Mouse (Mus musculus): Measurements from ENCODE around the gene Smyd3.

Smyd3 gene

DNA sequence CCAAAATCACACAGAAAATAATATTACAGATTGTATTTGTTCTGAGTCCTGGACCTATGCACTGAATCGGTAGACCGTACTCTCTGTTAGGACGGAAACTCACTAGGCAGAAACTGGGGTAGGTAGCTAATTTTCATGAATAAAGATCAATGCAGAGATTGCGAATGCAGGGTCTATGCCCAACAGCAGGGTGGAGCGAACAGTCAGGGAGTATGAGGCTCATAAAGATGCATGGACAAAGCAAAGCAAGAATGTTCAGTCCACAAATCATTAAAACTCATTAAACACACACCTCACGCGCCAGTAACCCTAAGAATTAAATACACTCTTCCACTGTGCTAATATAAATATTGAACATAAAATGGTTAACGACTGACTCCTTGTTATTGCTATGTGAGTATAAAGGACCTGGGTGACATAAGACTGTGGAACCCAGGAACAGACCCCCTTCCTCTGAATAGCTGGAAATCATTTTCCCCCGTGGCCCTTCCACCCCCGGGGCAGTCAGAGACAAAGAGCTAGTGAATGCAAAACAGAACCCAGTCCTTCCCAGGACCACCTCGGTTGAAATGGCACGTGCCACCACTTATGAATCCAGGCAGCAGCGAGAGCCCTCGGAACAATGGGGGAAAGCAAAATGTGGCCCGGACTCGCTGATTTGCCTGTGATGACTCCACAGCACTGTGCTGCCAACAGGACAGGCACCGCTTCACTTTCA is 71.6 kb downstream of the Smyd3 start:
- CTCF ChIA-PET = no interaction called here

DNA sequence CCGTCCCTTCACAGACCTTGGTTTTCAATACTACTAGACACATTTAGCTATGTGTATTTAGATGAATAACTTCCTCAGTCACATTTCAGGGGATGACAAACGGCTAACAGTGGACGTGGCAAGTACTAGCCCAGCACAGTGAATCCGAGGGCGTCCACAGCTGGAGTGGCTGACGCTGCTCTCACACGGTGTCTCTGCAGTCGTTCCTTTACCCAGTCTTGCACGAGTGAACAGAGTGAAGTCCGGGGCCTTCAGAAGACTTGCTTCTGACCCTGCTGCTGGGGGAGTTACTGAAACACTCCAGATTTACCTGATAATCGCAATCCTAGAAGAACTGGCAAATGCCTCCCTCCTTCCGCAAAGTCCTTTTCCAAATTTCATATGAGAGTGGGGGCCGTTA is 74.0 kb downstream of the Smyd3 start:
- CTCF ChIA-PET = interaction anchor here in 1 of 4 experiments (0.5 kb wide), 1 partner anchor 204 kb away, joined by 5 read pairs; no protein-coding TSS in a partner anchor
- POLR2A ChIA-PET = interaction anchor here in 2 of 4 experiments (0.5 to 3.7 kb wide), 5 partner anchors 9 to 20 kb away, joined by 3 to 19 read pairs (median 3); no protein-coding TSS in a partner anchor

More for the DNA sequence above, 71.6 kb downstream of the Smyd3 start:
- POLR2A ChIA-PET = interaction anchor here in 1 of 4 experiments (1.1 kb wide), 2 partner anchors 11 to 22 kb away, joined by 3 to 5 read pairs; no protein-coding TSS in a partner anchor

DNA sequence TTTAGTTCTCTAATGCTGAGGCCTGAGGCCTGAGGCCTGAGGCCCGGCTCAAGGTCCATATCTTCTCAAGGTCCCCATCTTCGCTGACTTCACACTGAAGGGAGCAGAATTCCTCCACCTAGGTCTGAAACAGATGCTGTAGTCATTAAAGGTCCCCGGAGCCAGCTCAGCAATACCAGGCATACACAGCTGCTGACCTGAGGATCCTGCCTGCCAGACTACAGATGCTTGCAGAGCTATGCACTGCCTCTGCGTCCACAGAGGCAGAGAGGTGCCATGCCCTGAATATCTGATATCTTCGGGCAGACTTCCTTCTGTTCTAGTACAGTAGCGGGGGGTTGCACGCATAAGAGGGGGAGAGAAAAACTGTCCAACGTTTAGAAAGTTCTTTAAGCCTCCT is 74.4 kb downstream of the Smyd3 start:
- ChIA-PET POLR2A (interaction anchor here in 2 of 4 experiments (0.7 to 3.7 kb wide), 4 partner anchors 15 to 20 kb away, joined by 3 to 19 read pairs (median 4); no protein-coding TSS in a partner anchor), CTCF (interaction anchor here in 1 of 4 experiments (0.5 to 0.6 kb wide), 2 partner anchors 204 to 1185 kb away, joined by 5 to 22 read pairs; no protein-coding TSS in a partner anchor)

DNA sequence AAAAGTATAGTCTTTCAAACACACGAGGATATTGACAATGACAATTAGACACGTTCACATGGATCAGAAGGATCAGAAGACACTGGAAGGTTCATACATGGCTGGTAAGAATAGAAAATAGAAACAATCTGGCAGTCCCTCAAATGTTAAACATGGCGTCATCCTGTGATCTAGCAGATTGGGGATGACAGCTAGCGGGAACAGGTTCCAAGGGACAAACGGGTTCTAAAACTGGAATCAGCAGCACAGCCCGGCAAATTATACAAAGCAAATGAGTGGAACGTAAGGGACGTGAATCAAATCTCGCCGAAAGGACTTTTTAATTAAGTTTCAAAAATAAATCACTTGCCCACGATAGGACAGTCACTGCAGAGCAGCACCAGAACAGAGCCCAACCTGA is 81.2 kb downstream of the Smyd3 start:
- CTCF ChIA-PET = no interaction called here
- POLR2A ChIA-PET = no interaction called here

DNA sequence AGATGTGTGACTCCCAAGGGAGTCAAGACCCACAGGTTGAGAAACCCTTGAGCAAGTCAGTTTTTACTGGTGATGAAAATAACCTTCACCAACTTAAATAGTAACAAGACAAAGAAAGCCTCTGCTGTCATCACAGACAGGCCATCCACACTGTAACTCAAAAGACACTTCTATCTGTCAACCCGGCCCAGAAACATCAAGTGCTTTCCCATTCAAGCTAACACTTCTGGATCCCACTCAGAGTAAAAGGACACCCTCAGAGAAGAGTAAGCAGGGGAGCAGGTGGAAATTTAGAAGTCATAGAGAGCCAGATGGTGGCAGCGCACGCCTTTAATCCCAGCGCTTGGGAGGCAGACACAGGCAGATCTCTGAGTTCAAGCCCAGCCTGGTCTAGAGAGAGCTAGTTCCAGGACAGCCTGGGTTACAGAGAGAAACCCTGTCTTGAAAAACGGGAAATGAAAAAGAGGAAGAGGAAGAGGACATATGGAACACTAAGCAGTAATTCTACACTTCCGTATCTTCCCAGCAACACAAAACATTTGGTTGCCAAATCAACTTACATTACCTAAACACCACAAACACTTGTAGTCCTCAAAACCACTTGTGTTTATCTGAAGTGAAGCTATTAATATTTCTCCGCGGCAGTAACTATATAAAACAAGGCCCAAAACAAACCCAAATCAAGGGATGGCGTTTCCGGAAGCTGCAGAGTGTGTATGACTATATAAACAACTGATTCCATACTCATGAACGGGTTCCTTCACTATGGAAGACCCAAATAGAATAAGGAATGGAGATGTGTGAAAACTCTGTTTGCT is 83.2 kb downstream of the Smyd3 start:
- CTCF ChIA-PET = interaction anchor here in 1 of 4 experiments (0.8 kb wide), 1 partner anchor 16 kb away, joined by 3 read pairs; no protein-coding TSS in a partner anchor
- POLR2A ChIA-PET = interaction anchor here in 1 of 4 experiments (0.7 to 1.5 kb wide), 6 partner anchors 11 to 276 kb away, joined by 3 read pairs; no protein-coding TSS in a partner anchor

DNA sequence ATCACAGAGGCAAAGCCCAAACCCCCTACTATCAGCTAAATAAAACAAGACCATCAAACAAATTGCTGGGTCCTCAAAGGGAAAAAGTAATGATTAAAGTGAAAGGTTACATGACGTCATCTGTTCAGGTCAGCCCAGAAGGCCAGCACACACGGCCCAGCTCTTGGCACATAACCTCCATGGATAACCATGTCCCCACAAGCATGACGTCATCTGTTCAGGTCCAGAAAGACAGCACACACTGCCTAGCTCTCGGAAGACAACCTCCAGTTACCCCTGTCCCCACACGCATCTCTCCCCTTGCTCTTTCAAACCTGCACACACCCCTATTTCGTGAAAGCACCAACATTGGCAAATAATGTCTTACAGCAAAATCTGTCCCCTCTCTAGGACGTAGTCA is 84.0 kb downstream of the Smyd3 start:
- POLR2A ChIA-PET = no interaction called here
- CTCF ChIA-PET = no interaction called here

DNA sequence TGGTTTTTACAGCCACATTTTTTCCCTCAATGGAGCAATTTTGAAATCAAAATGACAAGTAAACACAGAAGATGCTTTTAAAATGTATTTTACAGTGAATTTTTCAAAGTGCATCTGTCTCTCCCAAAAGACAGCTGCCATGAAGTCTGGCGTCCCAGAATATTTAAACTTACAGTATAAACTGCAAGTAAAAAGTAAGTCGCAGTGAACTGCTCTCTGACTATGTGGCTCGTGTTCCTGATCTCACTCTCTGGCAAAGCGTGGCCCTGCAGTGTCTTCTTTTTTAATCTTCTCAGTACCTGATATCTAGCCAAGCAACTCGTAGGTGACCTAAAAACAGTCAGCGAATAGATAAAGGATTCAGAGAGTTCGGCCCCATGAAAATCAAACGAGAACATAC is 84.5 kb downstream of the Smyd3 start:
- POLR2A ChIA-PET = no interaction called here
- CTCF ChIA-PET = no interaction called here

DNA sequence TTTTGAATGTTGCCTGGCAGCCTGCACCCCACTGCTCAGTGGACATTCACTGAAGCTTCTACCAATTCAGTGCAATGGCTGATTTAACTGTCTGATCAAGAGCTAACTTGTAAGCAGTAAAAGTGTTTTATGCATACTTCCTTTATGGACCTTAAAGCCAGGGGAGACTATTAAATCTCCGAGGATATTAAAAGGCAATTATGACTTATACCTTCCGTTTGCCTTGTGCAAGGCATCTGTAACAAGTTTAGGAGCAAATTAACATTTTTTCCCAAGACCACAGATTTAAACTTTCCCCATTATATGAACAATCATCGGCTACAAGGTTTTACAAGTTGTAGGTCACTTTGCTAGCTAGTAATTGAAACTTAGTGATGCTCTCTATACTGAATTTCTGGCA is 87.8 kb downstream of the Smyd3 start:
- POLR2A ChIA-PET = interaction anchor here in 1 of 4 experiments (0.6 to 1.6 kb wide), 4 partner anchors 10 to 298 kb away, joined by 3 to 4 read pairs (median 4); no protein-coding TSS in a partner anchor
- CTCF ChIA-PET = interaction anchor here in 1 of 4 experiments (1.3 kb wide), 1 partner anchor 9 kb away, joined by 3 read pairs; no protein-coding TSS in a partner anchor

DNA sequence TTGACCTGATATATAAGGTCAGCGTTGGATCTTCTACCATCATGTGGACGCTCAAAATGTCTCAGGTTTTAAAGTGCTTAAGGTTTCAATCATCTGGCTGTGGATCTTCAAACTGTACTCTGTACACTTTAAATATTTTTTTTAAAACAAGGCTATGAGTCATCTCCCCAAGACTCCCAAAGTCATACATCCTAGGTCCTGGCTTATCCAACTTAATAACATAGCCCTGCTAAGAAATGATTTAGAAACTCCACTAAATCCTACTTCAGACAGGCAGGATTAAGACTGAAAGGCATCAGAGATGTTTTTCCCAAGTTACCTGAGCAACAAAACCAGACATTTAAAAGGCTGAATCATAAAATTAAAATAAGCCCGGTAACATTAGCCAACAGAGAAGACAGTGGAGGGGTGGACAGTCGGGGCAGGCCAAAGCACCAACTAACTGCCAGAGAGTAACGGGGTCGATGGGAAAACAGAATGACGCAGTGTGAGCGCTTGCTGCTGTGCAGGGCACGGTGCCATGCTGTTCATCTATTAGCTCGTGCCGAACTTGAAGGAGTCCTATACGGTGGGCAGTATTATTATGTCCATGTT is 92.9 kb downstream of the Smyd3 start:
- POLR2A ChIA-PET = interaction anchor here in 1 of 4 experiments (0.8 to 1.2 kb wide), 2 partner anchors 17 to 61 kb away, joined by 3 to 4 read pairs; no protein-coding TSS in a partner anchor
- CTCF ChIA-PET = interaction anchor here in 1 of 4 experiments (0.7 kb wide), 1 partner anchor 39 kb away, joined by 3 read pairs; no protein-coding TSS in a partner anchor

DNA sequence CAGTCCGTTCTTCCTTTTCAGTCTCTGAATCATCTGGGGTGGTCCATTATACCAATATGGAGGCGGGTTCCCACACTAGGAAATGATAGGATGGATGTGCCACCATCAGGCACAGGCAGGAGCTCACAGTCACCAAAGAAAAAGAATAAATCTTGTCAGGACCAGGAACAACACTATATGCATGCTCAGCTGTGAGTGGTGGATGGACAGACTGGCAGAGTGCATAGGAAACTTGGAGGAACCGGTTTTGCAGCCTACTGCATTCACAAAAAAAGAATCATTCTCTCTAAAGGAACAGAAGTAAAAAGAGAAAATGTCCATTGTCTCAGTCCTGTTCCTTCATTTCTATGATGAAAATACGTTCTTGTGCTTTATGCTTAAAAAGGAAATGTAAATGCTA is 98.8 kb downstream of the Smyd3 start:
- CTCF ChIA-PET = no interaction called here
- POLR2A ChIA-PET = interaction anchor here in 1 of 4 experiments (1.4 kb wide), 1 partner anchor 43 kb away, joined by 3 read pairs; no protein-coding TSS in a partner anchor

DNA sequence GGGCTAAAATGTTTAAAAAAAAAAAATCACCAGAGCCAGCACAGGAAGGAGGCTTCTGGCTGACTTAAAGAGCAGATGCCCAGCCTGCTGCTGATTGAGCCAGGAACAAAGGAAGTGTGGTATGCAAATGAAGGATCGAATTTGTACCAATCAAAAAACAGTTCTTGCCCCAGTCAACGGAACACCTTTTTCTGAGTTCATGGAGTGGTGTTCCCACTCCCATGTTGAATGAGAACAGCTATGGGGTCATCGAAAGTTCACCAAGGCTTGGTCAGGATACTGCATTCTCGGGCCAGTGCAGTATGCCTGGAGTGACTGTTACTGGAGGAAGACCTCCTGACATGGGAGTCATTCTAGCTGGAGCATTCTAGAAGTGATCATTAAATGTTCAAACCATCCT is 109.8 kb downstream of the Smyd3 start:
- ChIA-PET CTCF (interaction anchor here in 1 of 4 experiments (0.6 to 0.8 kb wide), 3 partner anchors 188 to 838 kb away, joined by 3 to 7 read pairs (median 4); no protein-coding TSS in a partner anchor), POLR2A (interaction anchor here in 1 of 4 experiments (1.2 to 1.8 kb wide), 2 partner anchors 17 to 56 kb away, joined by 3 to 4 read pairs; no protein-coding TSS in a partner anchor)

DNA sequence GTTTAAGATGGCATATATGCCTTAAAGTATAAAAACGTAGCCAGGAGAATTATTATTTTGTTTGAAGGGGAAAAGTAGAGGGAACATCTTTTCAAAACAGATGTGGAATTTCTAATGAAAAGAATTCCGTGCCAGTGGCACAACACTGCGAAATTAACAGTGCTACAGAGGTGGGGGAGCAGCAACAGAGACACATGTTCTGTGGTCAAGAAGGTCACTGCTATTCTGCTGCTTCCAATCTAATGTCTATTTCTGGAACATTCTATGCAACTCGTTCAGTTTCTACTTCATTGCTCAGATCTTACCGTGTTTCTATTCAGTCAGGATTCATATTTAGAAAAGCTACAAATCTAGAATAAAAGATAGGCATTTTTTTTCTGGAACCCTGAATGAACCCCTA is 117.0 kb downstream of the Smyd3 start:
- POLR2A ChIA-PET = interaction anchor here in 2 of 4 experiments (0.6 to 1.8 kb wide), 4 partner anchors 14 to 328 kb away, joined by 3 to 5 read pairs (median 3); no protein-coding TSS in a partner anchor
- CTCF ChIA-PET = no interaction called here

DNA sequence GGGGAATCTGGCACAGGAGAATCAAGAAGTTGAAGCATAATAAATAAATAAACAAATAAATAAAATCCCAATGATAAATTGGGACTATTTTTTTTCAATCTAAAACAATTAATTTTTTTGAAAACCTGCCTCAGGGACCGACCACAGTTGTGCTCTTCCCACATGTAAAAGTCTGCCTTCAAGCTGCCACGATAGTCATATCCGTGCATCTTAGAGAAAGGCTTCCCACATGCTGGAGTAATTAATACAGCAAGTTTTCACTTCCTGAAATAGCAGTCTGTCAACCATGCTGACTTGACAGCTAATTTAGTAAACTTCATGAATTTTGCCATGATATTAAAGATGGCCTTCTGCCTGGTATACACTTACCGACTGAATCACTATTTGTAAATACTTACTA is 119.2 kb downstream of the Smyd3 start:
- POLR2A ChIA-PET = interaction anchor here in 1 of 4 experiments (1.6 kb wide), 1 partner anchor 12 kb away, joined by 7 read pairs; no protein-coding TSS in a partner anchor
- CTCF ChIA-PET = no interaction called here

DNA sequence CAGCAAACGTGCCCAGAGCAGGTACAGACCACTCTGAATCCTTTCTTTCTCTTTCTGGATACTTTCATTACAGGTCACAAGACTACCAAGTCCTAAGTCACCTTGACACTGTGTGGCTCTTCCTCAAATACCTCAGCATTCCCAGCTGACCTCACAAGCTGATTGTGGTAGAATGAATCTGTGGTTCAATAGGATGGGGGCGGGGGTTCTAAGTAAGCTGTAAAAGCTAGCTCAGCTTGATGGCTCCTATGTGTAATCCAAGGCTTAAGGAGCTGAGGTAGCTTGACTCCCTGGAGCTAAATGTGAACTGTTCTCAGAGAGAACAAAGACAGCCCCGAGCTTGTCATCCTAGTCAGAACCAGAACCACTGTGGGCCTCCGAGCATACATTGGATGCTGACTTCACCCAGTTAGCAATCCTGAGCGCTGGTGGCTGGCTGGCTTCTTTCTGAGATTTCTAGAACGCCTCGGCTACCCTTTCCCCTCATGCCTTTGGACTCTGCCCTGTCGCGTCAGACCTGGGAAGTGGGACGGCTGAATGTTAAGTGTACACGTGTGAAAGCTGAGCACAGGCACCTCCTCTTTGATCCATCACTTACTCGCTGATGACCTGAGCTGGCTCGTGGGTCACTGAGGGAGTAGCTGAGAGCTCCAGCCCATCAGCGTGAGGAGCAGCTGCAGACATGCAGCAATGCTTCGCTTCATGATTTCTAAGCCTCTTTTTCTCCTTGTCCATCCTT is 131.4 kb downstream of the Smyd3 start:
- CTCF ChIA-PET = interaction anchor here in 2 of 4 experiments (0.6 kb wide), 2 partner anchors 14 to 164 kb away, joined by 3 read pairs; no protein-coding TSS in a partner anchor
- POLR2A ChIA-PET = interaction anchor here in 3 of 4 experiments (0.6 to 1.8 kb wide), 11 partner anchors 9 to 1059 kb away, joined by 3 to 7 read pairs (median 3); no protein-coding TSS in a partner anchor

DNA sequence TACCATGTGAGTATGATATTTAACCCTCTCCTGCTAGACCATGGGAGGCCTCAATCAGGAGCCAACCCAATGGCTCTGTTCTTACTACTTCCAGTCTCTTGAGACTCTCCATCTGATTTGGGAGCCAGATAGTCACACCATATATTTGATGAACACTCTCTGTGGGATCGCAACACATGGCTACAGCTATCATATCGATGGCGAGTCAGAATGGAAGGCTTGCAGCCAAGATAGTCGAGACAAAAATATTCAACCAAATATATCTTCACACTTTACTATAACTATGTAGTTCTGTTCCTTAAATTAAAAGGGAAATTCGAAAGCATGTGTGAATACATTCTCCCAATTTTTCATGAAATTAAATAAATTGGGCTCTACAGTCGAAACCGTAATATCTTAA is 132.2 kb downstream of the Smyd3 start:
- CTCF ChIA-PET = no interaction called here
- POLR2A ChIA-PET = interaction anchor here in 3 of 4 experiments (0.6 to 1.8 kb wide), 9 partner anchors 12 to 186 kb away, joined by 3 to 7 read pairs (median 4); no protein-coding TSS in a partner anchor

DNA sequence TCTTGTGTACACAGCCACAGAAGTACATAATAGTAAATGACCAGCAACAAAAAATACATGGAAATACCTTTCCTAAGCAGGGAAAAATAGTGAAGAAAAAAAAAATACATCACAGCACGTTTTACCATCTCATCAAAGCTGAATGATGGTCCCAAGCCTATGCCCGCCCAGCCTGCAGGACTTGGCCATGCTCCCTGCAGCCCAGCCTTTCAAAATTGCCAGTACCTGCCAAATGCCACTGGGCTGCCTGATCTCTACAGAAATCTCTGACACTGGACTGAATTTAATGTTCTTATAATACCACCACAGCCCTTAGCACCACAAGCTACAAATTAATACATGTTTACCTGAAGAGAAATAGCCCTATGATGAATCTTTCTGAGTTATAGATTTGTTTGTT is 133.5 kb downstream of the Smyd3 start:
- CTCF ChIA-PET = no interaction called here
- POLR2A ChIA-PET = interaction anchor here in 1 of 4 experiments (0.7 to 1.3 kb wide), 3 partner anchors 11 to 18 kb away, joined by 3 to 4 read pairs (median 3); no protein-coding TSS in a partner anchor

DNA sequence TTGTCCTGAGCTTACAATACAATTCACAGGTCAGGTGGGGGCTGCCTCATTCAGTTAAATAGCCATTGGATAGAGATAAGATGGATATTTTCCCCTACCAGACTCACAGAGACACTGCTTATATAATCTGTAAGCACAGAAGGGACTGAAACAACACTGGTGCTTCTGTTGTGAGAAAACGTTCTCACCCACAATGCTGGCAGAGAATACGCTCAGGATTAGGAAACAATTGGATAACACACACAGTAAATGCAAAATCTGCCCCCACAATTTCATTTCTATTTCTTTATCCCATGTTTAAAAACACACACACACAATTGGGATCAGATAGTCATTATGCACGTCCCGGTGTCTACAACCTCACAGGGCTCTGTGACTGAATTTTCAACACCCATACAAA is 139.7 kb downstream of the Smyd3 start:
- POLR2A ChIA-PET = no interaction called here
- CTCF ChIA-PET = interaction anchor here in 1 of 4 experiments (0.9 kb wide), 1 partner anchor 29 kb away, joined by 3 read pairs; no protein-coding TSS in a partner anchor

DNA sequence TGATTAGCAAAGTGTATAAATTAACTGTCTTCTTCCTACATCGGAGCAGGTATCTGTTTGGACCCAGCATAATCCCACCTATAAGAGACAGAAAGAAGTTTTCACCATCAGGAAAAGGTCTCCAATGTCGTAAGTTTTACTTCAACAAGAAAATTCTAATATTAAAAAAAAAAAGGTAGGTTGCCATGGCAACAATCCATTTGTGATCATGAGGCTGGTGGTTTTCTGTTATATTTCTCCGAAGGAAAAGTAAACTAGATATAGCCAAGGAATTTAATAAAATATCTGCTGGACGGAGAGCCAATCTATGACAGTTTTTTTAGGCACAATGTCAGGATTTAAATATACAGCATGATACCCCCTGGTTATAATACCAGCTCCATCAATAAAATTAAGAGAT is 142.9 kb downstream of the Smyd3 start:
- ChIA-PET POLR2A (interaction anchor here in 1 of 4 experiments (2.0 kb wide), 1 partner anchor 13 kb away, joined by 5 read pairs; no protein-coding TSS in a partner anchor), CTCF (no interaction called here)
